Mouse (Mus musculus): ENCODE results near the gene Hdhd5. TPM values are rescaled to one million over a fixed set of nuclear protein-coding genes. Genes with fewer than 3 reads are reported as not detected.

Hdhd5 gene
- polyA plus RNA-seq, 1 experiment, result 10.5 TPM

GRCm38 (mm10) chr6:120509975-120510374, 21.1 kb downstream of the Hdhd5 start:
- Histone ChIP-seq H3K27ac (replicated peaks; ENCODE audit: low read depth, low read length) (no peak overlapping the region), H3K4me1 (ENCODE audit: control insufficient read depth, insufficient read depth, insufficient read length, low read length) (no peaks in the 10 kb centered on the region), H3K4me3 (ENCODE audit: insufficient read depth, low read depth, low read length) (no peak overlapping the region)

- H3K27ac ChIP-seq (replicated peaks; ENCODE audit: low read depth, low read length), result no peak overlapping the region
- no peak overlapping the region for H3K4me3 ChIP-seq (ENCODE audit: insufficient read depth, low read depth, low read length)
- no peaks in the 10 kb centered on the region for H3K4me1 ChIP-seq (ENCODE audit: control insufficient read depth, insufficient read depth, insufficient read length, low read length)
Observed at GRCm38 (mm10) chr6:120508645-120509044, 22.5 kb downstream of the Hdhd5 start.

- H3K4me1 ChIP-seq (ENCODE audit: control insufficient read depth, insufficient read depth, insufficient read length, low read length), result no peaks in the 10 kb centered on the region
- no peak overlapping the region for H3K4me3 ChIP-seq (ENCODE audit: insufficient read depth, low read depth, low read length)
- H3K27ac ChIP-seq (replicated peaks; ENCODE audit: low read depth, low read length), result no peak overlapping the region
Observed at GRCm38 (mm10) chr6:120505531-120505930, 25.6 kb downstream of the Hdhd5 start.

- Histone ChIP-seq H3K4me3 (ENCODE audit: insufficient read depth, low read depth, low read length) (no peak overlapping the region), H3K27ac (replicated peaks; ENCODE audit: low read depth, low read length) (no peak overlapping the region), H3K4me1 (ENCODE audit: control insufficient read depth, insufficient read depth, insufficient read length, low read length) (no peaks in the 10 kb centered on the region)
Observed at GRCm38 (mm10) chr6:120504051-120504450, 27.1 kb downstream of the Hdhd5 start.

GRCm38 (mm10) chr6:120496544-120496943, 34.6 kb downstream of the Hdhd5 start:
- Histone ChIP-seq H3K27ac (replicated peaks; ENCODE audit: low read depth, low read length) (no peak overlapping the region), H3K4me3 (ENCODE audit: insufficient read depth, low read depth, low read length) (no peak overlapping the region), H3K4me1 (ENCODE audit: control insufficient read depth, insufficient read depth, insufficient read length, low read length) (no peaks in the 10 kb centered on the region)

- peak within 1 kb of the TSS; percentile 54 for H3K4me3 ChIP-seq (ENCODE audit: insufficient read depth, low read depth, low read length)
- no peaks in the 10 kb centered on the region for H3K4me1 ChIP-seq (ENCODE audit: control insufficient read depth, insufficient read depth, insufficient read length, low read length)
- no peak within 1 kb of the TSS for H3K27ac ChIP-seq (replicated peaks; ENCODE audit: low read depth, low read length)
Observed at GRCm38 (mm10) chr6:120493374-120494181, 37.5 kb downstream of the Hdhd5 start, which contains the start of gene Tmem121b. TSS of gene Tmem121b (minus strand) at chr6:120493807.

- peak overlapping the region; percentile 54 for H3K4me3 ChIP-seq (ENCODE audit: insufficient read depth, low read depth, low read length)
- no peak overlapping the region for H3K27ac ChIP-seq (replicated peaks; ENCODE audit: low read depth, low read length)
Observed at GRCm38 (mm10) chr6:120492499-120493373, 38.4 kb downstream of the Hdhd5 start.

GRCm38 (mm10) chr6:120491862-120492498, 39.1 kb downstream of the Hdhd5 start:
- Histone ChIP-seq H3K27ac (replicated peaks; ENCODE audit: low read depth, low read length) (no peak overlapping the region), H3K4me3 (ENCODE audit: insufficient read depth, low read depth, low read length) (0 out of 2 replicates have a peak overlapping the region, but pooled peaks have one; percentile 54), H3K4me1 (ENCODE audit: control insufficient read depth, insufficient read depth, insufficient read length, low read length) (no peaks in the 10 kb centered on the region)

More at GRCm38 (mm10) chr6:120492499-120493373, 38.4 kb downstream of the Hdhd5 start:
- H3K4me1 ChIP-seq (ENCODE audit: control insufficient read depth, insufficient read depth, insufficient read length, low read length), result no peaks in the 10 kb centered on the region

GRCm38 (mm10) chr6:120491064-120491463, 40.1 kb downstream of the Hdhd5 start:
- Histone ChIP-seq H3K4me3 (ENCODE audit: insufficient read depth, low read depth, low read length) (no peak overlapping the region), H3K4me1 (ENCODE audit: control insufficient read depth, insufficient read depth, insufficient read length, low read length) (no peaks in the 10 kb centered on the region), H3K27ac (replicated peaks; ENCODE audit: low read depth, low read length) (no peak overlapping the region)

- no peak overlapping the region for H3K27ac ChIP-seq (replicated peaks; ENCODE audit: low read depth, low read length)
- no peak overlapping the region for H3K4me3 ChIP-seq (ENCODE audit: insufficient read depth, low read depth, low read length)
- no peaks in the 10 kb centered on the region for H3K4me1 ChIP-seq (ENCODE audit: control insufficient read depth, insufficient read depth, insufficient read length, low read length)
Observed at GRCm38 (mm10) chr6:120489461-120489860, 41.7 kb downstream of the Hdhd5 start.

GRCm38 (mm10) chr6:120488647-120489046, 42.5 kb downstream of the Hdhd5 start:
- no peaks in the 10 kb centered on the region for H3K4me1 ChIP-seq (ENCODE audit: control insufficient read depth, insufficient read depth, insufficient read length, low read length)
- H3K4me3 ChIP-seq (ENCODE audit: insufficient read depth, low read depth, low read length), result no peak overlapping the region
- H3K27ac ChIP-seq (replicated peaks; ENCODE audit: low read depth, low read length), result no peak overlapping the region

GRCm38 (mm10) chr6:120486051-120486510, 45.0 kb downstream of the Hdhd5 start:
- no peak overlapping the region for H3K27ac ChIP-seq (replicated peaks; ENCODE audit: low read depth, low read length)
- no peaks in the 10 kb centered on the region for H3K4me1 ChIP-seq (ENCODE audit: control insufficient read depth, insufficient read depth, insufficient read length, low read length)
- no peak overlapping the region for H3K4me3 ChIP-seq (ENCODE audit: insufficient read depth, low read depth, low read length)

GRCm38 (mm10) chr6:120485038-120485437, 46.1 kb downstream of the Hdhd5 start:
- no peak overlapping the region for H3K4me3 ChIP-seq (ENCODE audit: insufficient read depth, low read depth, low read length)
- H3K27ac ChIP-seq (replicated peaks; ENCODE audit: low read depth, low read length), result no peak overlapping the region
- H3K4me1 ChIP-seq (ENCODE audit: control insufficient read depth, insufficient read depth, insufficient read length, low read length), result no peaks in the 10 kb centered on the region

GRCm38 (mm10) chr6:120483211-120483626, 47.9 kb downstream of the Hdhd5 start:
- Histone ChIP-seq H3K4me3 (ENCODE audit: insufficient read depth, low read depth, low read length) (peak overlapping the region; percentile 31), H3K27ac (replicated peaks; ENCODE audit: low read depth, low read length) (no peak overlapping the region), H3K4me1 (ENCODE audit: control insufficient read depth, insufficient read depth, insufficient read length, low read length) (no peaks in the 10 kb centered on the region)

GRCm38 (mm10) chr6:120482756-120483155, 48.4 kb downstream of the Hdhd5 start:
- peak overlapping the region; percentile 31; the same call in 1 of the 2 replicates for H3K4me3 ChIP-seq (ENCODE audit: insufficient read depth, low read depth, low read length)
- no peaks in the 10 kb centered on the region for H3K4me1 ChIP-seq (ENCODE audit: control insufficient read depth, insufficient read depth, insufficient read length, low read length)
- H3K27ac ChIP-seq (replicated peaks; ENCODE audit: low read depth, low read length), result no peak overlapping the region

Data from brown adipose tissue, adult 24 weeks (tissue).